Mouse (Mus musculus) CH12.LX (cell line): Measurements from ENCODE around the gene Tctex1d1.

ENCODE experiments used
- HCFC1 ChIP-seq: IDR thresholded peaks from 2 replicates; pipeline ENCODE4 v1.6.1; 2012; ENCODE audit warnings: low read depth, mild to moderate bottlenecking, inconsistent platforms, low read length, improper control_type of control experiment
- TBP ChIP-seq: conservative IDR thresholded peaks from 2 replicates; pipeline ENCODE4 v1.6.1; 2011; ENCODE audit warnings: low read depth, low read length, improper control_type of control experiment

GRCm38 (mm10) chr4:102940266-102940665, 38.1 kb upstream of the Tctex1d1 start:
- no peak for TF ChIP-seq HCFC1
- TF ChIP-seq TBP, result no peak
